Mouse (Mus musculus): ENCODE data around the gene Crybg3. TPM values are rescaled to one million over a fixed set of nuclear protein-coding genes. Genes with fewer than 3 reads are reported as not detected.

The Crybg3 gene
- polyA plus RNA-seq (2014; fragmentation: Illumina TruSeq; extraction: RNeasy Lipid Tissue Mini Kit (QIAGEN cat#74804)) = 27.6 TPM

GRCm38 (mm10) chr16:59600311-59601251 lies at the start of gene Crybg3:
TSS of gene Crybg3 (minus strand) at chr16:59600979.

GRCm38 (mm10) chr16:59639102-59639691 lies 38.4 kb upstream of the Crybg3 start, which contains the start of gene Arl6:
TSS of gene Arl6 (minus strand) at chr16:59639391.

GRCm38 (mm10) chr16:59471637-59472278 lies 129.0 kb downstream of the Crybg3 start, which contains the start of gene Riox2:
TSS of gene Riox2 (plus strand) at chr16:59471775.

Other genes starting within 250 kb of the Crybg3 start
- gene Olfr209, start 237.0 kb downstream of the Crybg3 start, polyA plus RNA-seq (2014; fragmentation: Illumina TruSeq; extraction: RNeasy Lipid Tissue Mini Kit (QIAGEN cat#74804)) = not detected
- 0.29 TPM for gene Gabrr3, start 193.6 kb downstream of the Crybg3 start, polyA plus RNA-seq (2014; fragmentation: Illumina TruSeq; extraction: RNeasy Lipid Tissue Mini Kit (QIAGEN cat#74804))
- gene Riox2, start 129.2 kb downstream of the Crybg3 start, polyA plus RNA-seq (2014; fragmentation: Illumina TruSeq; extraction: RNeasy Lipid Tissue Mini Kit (QIAGEN cat#74804)) = 37.5 TPM
- 67.5 TPM for gene Arl6, start 38.4 kb upstream of the Crybg3 start, polyA plus RNA-seq (2014; fragmentation: Illumina TruSeq; extraction: RNeasy Lipid Tissue Mini Kit (QIAGEN cat#74804))

Measured in ovary, adult 10 weeks (tissue).